Mouse (Mus musculus): ENCODE results near the gene Anapc16.
A peak's percentile ranks its signal among the peaks of the same experiment; 100 is the strongest.
"Not testable (repeated sequence)": the region's sequence is repeated elsewhere in the genome, so short reads cannot be mapped to it uniquely, and the experiment has no call there.

Gene Anapc16

DNA sequence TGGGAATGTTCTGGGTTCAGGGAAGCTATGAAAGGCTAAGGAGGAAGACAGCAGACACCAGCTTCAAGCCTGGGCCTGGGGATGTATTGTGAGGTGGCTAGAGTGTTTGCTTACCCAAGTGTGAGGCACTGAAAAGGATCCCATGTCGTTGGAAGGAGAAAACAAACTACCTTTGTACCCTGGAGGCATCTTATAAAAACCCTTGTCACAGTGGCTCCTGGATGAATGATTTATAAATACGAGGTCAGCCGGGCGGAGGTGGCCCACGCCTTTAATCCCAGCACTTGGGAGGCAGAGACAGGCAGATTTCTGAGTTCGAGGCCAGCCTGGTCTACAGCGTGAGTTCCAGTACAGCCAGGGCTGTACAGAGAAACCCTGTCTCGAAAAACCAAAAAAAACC is 1.3 kb downstream of the Anapc16 start:
- not testable (repeated sequence) for DNase-seq (ENCODE audit: low spot score in 2 of 2)

- no peak for DNase-seq (ENCODE audit: low spot score in 2 of 2)
Measured at GRCm38 (mm10) chr10:59999057-59999456, 3.9 kb downstream of the Anapc16 start.

GRCm38 (mm10) chr10:59997591-59997990 is 5.3 kb downstream of the Anapc16 start:
- no peak for DNase-seq (ENCODE audit: low spot score in 2 of 2)

DNA sequence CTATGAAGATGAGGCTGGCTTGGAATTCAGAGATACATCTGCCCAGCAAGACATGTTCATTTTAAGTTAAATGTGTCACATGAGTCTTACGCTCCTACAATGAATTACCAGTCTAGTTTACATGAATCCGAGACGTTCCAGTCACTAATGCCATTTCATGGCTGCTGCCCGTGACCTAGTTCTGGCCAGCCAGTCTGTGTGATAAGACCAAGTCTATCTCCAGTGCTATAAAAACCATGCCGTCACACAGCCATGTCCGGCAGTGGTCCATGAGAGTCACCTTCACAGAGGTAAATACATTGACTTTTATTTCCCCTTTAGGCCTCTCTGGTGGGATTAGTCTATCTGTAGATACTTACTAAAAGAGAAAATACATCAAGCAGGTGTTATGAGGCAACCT is 7.0 kb downstream of the Anapc16 start:
- no peak for DNase-seq (ENCODE audit: low spot score in 2 of 2)

- DNase-seq (ENCODE audit: low spot score in 2 of 2): not testable (repeated sequence)
Measured at GRCm38 (mm10) chr10:59993813-59994212, 9.1 kb downstream of the Anapc16 start.

DNA sequence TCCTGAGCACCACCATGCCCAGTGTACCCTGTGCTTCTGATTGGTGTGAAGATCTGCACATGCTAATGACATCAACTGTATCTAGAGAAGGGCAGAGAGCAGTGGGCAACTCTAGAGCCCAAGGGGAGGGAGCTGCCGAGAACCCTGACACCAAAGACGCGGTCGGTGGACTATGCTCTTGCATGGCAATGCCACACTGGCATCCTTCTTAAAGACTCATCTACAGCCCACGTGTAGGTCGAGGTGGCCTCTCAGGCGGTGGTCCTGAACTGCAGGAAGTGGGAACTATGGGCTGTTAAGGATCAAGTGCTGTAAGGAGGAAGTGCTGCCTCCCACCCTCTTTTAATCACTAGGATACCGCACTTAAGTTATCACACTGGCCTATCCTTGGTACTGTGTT is 10.9 kb downstream of the Anapc16 start:
- no peak for DNase-seq (ENCODE audit: low spot score in 2 of 2)

DNA sequence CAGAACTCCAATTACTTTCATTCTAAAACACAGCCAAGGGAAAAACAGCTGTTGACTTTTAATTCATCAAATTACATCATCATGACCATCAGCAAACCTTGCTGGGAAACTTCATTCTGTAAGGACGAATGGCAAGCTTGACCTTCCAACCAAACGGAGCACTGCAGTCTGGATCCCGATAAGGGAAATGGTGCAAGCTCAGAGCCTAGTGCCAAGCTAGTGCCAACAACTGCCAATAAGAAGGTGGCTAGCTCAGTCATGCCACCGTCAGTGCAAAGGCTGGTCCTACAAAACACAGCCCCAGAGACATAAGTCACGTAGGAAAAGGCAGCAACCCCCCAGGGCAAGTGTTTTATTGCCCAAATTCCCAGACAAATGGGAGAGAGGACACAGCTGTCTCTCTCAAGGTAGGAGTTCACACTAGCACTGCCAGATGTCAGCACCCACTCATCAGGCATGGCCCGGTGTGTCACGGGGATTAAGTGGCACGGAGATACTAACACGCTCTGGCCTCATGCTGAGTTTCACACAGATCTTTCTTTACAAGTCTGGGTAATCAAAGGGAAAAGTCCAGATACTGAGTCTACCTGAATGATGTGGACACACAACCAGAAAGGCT is 11.6 kb downstream of the Anapc16 start:
- DNase-seq (ENCODE audit: low spot score in 2 of 2): no peak

DNA sequence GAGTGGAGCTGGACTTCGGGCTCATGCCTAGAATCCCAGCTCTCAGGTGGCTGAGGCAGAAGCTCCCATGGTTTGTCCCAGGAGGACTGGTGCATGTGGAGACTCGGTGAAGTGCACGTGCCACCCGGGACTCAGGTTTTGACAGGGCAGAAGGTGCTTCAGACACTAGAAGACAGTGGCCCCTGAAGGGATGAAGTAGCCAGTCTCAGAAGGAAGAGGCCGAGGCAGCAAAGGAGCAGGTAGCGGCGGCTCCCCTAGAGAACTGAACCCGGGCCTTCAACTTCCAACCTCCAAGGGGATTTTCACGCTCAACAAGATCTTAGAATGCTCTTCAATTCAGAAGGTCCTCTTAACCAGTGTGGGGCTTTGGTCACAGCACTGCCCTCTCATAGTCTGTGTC is 12.5 kb downstream of the Anapc16 start:
- DNase-seq (ENCODE audit: low spot score in 2 of 2): no peak

DNA sequence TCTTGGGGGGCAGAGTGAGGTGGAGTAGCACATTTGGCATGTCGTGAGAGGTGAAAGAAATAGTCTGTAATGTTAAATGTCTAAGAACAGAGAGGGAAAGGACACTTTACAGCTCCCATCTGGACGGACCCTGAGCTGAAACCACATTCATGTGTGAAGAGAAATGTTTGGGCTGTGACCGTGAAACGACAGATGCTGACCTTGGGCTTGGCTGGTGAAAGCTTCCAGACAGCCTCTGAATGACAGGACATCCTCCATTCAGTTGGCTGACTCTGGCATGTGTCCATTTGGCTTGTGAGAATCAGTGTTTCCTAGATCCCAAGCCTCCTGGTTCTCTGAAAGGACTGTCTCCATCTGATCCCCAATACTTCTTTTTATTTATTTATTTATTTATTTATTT is 14.9 kb downstream of the Anapc16 start:
- DNase-seq (ENCODE audit: low spot score in 2 of 2): no peak

GRCm38 (mm10) chr10:59982379-59982873 is 20.5 kb downstream of the Anapc16 start:
- no peak for DNase-seq (ENCODE audit: low spot score in 2 of 2)

DNA sequence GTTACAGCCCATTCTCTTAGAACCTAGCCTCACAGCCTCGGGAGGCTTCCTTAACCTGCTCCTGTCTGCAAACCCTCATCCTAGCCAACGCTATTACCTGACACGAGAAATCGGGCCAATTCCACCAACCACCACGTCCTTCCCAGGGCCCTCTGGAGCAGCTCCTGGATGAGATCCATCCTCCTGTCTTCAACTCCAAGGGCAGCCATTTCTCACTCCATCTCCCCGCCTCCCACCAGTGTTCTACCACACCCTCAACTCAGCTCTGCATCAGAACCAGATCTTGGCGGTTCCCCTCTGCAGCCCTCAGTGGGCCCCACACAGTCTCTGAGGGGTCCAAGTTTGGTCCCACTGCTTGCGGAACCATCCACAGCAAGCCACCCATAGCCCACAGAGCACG is 21.1 kb downstream of the Anapc16 start:
- DNase-seq (ENCODE audit: low spot score in 2 of 2): no peak

GRCm38 (mm10) chr10:59981336-59981735 is 21.6 kb downstream of the Anapc16 start:
- no peak for DNase-seq (ENCODE audit: low spot score in 2 of 2)

DNA sequence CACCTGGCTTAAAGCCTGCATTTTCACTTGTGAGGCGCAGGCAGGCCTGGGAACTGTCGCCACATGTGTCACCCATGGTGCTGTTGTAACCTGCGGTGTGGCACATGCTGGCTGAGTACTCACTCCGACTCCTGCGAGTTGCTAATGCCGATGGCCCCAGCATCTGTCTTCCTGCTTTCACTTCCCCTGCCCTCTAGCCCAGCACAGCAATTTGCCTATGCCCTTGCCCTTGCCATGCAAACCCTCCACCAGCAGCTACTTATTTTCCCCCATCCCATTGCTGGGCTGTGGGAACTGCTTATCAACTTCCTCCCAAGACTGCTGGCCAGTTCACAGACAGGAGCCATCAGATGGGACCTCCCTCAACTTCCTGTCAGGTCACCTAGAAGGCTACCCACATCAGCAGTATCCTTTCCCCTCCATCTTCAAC is 22.1 kb downstream of the Anapc16 start:
- no peak for DNase-seq (ENCODE audit: low spot score in 2 of 2)

- peak in 1 of 2 experiments; percentile 42 for DNase-seq (ENCODE audit: low spot score in 2 of 2)
Measured at GRCm38 (mm10) chr10:59978873-59979743, 23.8 kb downstream of the Anapc16 start.

- DNase-seq (ENCODE audit: low spot score in 2 of 2): no peak
Measured at GRCm38 (mm10) chr10:59978401-59978800, 24.5 kb downstream of the Anapc16 start.

DNA sequence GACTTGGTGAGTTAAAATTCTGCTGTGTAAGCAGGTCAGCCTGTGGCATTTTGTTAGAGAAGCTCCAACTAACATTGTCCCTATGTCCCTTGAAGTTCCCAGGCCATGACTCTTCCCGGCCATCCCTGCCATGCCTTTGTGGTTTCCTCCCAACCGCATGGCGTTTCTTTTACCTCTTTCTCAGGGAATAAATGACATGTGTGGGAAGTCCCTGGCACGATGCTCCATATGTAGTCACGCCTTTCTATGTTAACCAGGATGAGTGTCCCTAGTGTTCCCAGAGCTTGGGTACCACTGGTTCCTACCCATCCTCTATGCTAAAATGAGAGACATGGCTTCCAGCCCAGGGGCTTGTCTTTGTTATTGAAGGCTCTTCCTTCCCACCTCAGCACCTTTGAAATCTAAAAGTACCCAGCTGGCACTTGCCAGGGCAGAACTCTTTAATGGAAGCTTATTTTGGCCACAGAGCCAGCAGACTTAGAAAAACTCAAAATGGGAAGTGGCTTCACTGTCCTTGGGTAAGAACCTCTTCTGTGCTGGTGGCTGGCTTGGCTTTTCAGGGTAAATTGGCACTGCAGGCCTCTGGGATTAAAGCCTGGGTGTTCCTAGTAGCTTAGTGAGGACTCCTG is 25.1 kb downstream of the Anapc16 start:
- no peak for DNase-seq (ENCODE audit: low spot score in 2 of 2)

GRCm38 (mm10) chr10:59977141-59977540 is 25.8 kb downstream of the Anapc16 start:
- DNase-seq (ENCODE audit: low spot score in 2 of 2): no peak

DNA sequence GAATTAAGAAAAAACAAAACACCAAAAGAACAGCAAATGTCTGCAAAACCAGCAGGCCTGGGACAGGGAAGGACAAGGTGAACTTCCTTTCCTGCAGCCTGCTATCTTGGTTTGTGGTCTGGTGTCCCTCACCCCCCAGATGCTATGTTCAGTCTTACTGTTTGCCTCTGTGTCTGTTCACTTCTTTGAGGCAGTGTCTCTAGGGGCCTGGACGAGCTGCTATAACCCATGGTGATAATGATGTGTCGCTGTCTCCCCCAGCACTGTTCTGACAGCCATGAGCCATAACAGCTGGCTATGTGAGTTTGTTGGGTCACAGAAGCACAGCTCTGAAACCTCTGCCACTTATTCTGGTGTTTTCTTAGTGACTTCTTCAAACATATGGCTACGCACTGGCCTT is 28.1 kb downstream of the Anapc16 start:
- no peak for DNase-seq (ENCODE audit: low spot score in 2 of 2)

GRCm38 (mm10) chr10:59974191-59974664 is 28.7 kb downstream of the Anapc16 start:
- DNase-seq (ENCODE audit: low spot score in 2 of 2): peak in 1 of 2 experiments; percentile 31

DNA sequence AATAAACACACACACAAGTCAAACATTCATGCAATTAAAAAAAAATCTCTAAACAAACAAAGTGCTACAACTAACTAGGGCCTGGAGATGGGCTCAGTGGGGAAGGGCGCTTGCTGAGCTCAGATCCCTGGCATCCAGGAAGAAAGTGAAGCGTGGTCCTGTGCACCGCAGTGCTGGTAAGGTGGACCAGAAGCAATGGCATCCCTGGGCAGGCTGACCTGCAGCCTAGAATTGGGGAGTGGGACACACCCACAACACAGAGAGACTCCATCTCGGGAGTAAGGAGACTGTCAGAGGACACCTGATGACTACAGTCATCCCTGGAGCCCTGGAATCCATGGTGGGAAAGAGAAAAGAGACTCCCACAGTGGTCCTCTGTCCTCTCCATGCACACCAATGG is 29.5 kb downstream of the Anapc16 start:
- no peak for DNase-seq (ENCODE audit: low spot score in 2 of 2)

- no peak for DNase-seq (ENCODE audit: low spot score in 2 of 2)
Measured at GRCm38 (mm10) chr10:59972999-59973398, 29.9 kb downstream of the Anapc16 start.

GRCm38 (mm10) chr10:59972534-59972933 is 30.4 kb downstream of the Anapc16 start:
- DNase-seq (ENCODE audit: low spot score in 2 of 2): no peak
